Mouse (Mus musculus): ENCODE measurements around the gene Amdhd2.

DNA sequence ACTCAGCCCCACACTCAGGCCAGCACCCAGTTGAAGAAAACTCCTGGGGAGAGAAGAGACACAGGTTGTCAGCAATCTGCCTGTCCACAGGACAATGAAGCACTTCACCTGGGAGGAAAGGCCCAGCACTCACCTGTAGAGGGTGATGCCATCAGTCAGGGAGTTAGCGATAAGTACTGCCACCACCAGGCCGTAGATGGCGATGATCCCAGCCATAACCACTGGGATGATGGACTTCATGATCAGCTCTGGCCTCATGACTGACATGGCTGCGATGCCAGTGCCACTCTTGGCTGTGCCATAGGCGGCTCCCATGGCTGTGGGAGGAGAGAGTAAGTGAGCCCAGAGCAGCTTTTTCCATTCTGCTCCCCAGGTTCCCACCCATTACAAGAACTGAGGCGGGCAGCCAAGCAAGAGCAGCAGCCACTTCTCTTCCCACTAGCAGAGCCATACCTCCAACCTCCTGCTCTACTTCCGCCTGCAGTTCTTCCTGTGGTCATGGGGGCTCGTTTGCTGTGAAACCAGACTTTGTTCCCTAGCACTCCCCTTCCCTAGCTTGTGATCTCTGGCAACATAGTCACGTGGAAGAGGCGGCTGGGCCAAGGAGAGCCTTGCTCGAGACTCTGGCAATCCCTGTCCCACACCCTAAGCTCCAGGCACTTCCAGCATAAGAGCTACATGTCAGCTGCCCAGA lies 1.1 kb upstream of the Amdhd2 start:
- TF ChIP-seq EP300 (optimal IDR thresholded peaks at IDR 0.05) = no peak
- TF ChIP-seq CTCF (IDR thresholded peaks at IDR 0.05; ENCODE audit: low read depth) = peak; percentile 35
